Mouse (Mus musculus) limb, embryonic 13.5 days (tissue): ENCODE results near the gene Exoc3l2. TPM values are rescaled to one million over a fixed set of nuclear protein-coding genes. Genes with fewer than 3 reads are reported as not detected.
A peak's percentile ranks its signal among the peaks of the same experiment; 100 is the strongest.

Experiments used
- ATAC-seq: fragments of 200-750 bp; cut with Nextera tagmentation; 2 replicates; pipeline ENCODE4 v1.8.0; 2017; ENCODE audit warnings: low read depth, moderate number of reproducible peaks, moderate TSS enrichment; ENCODE audit not compliant: low FRiP score
- H3K27ac ChIP-seq: fragments of 300-500 bp; sonication (generic); 2 replicates; pipeline ENCODE4 v1.5.1; 2015; ENCODE audit warnings: inconsistent platforms, mild to moderate bottlenecking, moderate library complexity
- H3K27me3 ChIP-seq: fragments of 300-500 bp; sonication (generic); 2 replicates; pipeline ENCODE4 v1.6.1; 2015; ENCODE audit warnings: mild to moderate bottlenecking, inconsistent platforms
- H3K36me3 ChIP-seq: fragments of 300-500 bp; sonication (generic); 2 replicates; pipeline ENCODE4 v1.6.1; 2015; ENCODE audit warnings: inconsistent platforms, mild to moderate bottlenecking, moderate library complexity
- H3K4me1 ChIP-seq: fragments of 300-500 bp; sonication (generic); 2 replicates; pipeline ENCODE4 v1.6.1; 2015; ENCODE audit warnings: inconsistent platforms
- H3K4me2 ChIP-seq: fragments of 300-500 bp; sonication (generic); replicated peaks from 2 replicates; pipeline ENCODE4 v1.6.1; 2015; ENCODE audit warnings: inconsistent platforms, mild to moderate bottlenecking, moderate library complexity
- H3K4me3 ChIP-seq: fragments of 300-500 bp; sonication (generic); 2 replicates; pipeline ENCODE4 v1.5.1; 2015; ENCODE audit warnings: moderate library complexity, mild to moderate bottlenecking, inconsistent platforms
- H3K9ac ChIP-seq: fragments of 300-500 bp; sonication (generic); 2 replicates; pipeline ENCODE4 v1.6.1; 2015; ENCODE audit warnings: mild to moderate bottlenecking, inconsistent platforms
- H3K9me3 ChIP-seq: fragments of 300-500 bp; sonication (generic); 2 replicates; pipeline ENCODE4 v1.6.1; 2016; ENCODE audit warnings: inconsistent platforms
- WGBS: fragments of 180-500 bp; shearing (Covaris S2); methylation state at CpG from one replicate; pipeline ENCODE4 v1.1.7; 2015; 5-methylcytosine and 5-hydroxymethylcytosine counted together
- polyA plus RNA-seq: library from polyadenylated mRNA; unstranded; fragments of >200 nt; fragmentation: Nextera tagmentation; extraction: Ambion mirVana; gene quantifications from 2 replicates; pipeline ENCODE4 v1.2.1, GENCODE M21; 2015

Gene Exoc3l2
- polyA plus RNA-seq, 1 experiment from 2014 or later = 1.3 TPM

DNA sequence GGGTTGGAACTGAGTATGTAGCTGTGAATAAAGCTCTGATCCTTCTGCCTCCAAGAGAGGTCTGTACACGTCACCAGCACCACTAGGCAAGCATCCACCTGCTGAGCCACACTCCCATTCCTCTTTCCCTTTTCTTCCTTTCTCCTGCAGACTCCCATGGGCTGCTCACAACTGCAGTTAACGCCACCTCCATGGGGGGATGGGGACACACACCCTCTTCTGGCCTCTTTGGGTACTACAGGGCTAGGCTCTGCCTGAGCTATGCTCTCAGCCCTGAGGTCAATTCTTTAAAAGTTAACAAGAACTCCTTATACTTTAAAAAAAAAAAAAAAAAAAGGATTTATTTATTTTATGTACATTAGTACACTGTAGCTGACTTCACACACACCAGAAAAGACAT, 30.7 kb upstream of the Exoc3l2 start:
- Histone ChIP-seq H3K36me3 (peaks cover 100% of the 10 kb centered on the region), H3K27me3 (no peaks in the 10 kb centered on the region), H3K27ac (no peak overlapping the region), H3K9me3 (peaks cover 4% of the 10 kb centered on the region; the same call in 1 of the 2 replicates), H3K4me2 (no peak overlapping the region), H3K4me1 (no peaks in the 10 kb centered on the region), H3K9ac (no peak overlapping the region), H3K4me3 (no peak overlapping the region)
- ATAC-seq = no peak
- WGBS = 93% methylated on average over 2 of the region's 2 CpGs

DNA sequence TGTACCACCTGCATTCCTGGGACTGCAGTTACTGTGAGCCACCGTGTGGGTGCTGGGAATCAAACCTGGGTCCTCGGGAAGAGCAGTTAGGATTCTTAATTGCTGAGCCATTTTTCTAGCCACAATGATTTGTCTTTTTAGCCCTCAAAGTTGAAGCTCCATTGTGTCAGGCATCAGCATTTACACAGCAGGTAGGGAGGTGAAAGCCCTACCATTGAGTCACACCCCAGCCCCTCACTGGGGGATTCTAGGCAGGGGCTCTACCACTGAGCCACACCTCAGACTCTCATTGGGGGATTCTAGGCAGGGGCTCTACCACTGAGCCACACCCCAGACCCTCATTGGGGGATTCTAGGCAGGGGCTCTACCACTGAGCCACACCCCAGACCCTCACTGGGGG, 26.9 kb upstream of the Exoc3l2 start:
- Histone ChIP-seq H3K4me1 (no peaks in the 10 kb centered on the region), H3K27ac (no peak overlapping the region), H3K9me3 (peaks cover 4% of the 10 kb centered on the region; the same call in 1 of the 2 replicates), H3K4me2 (no peak overlapping the region), H3K36me3 (peaks cover 98% of the 10 kb centered on the region), H3K9ac (no peak overlapping the region), H3K4me3 (no peak overlapping the region), H3K27me3 (no peaks in the 10 kb centered on the region)
- WGBS = 98% methylated on average over 2 of the region's 2 CpGs
- no peak for ATAC-seq

- Histone ChIP-seq H3K27me3 (no peaks in the 10 kb centered on the region), H3K9ac (no peak overlapping the region), H3K27ac (no peak overlapping the region), H3K4me2 (no peak overlapping the region), H3K36me3 (peaks cover 98% of the 10 kb centered on the region), H3K9me3 (peaks cover 4% of the 10 kb centered on the region; the same call in 1 of the 2 replicates), H3K4me1 (no peaks in the 10 kb centered on the region), H3K4me3 (no peak overlapping the region)
- ATAC-seq = no peak
- 79% methylated on average over 9 of the region's 9 CpGs for WGBS
Observed at GRCm38 (mm10) chr7:19437048-19437447, 26.1 kb upstream of the Exoc3l2 start.

DNA sequence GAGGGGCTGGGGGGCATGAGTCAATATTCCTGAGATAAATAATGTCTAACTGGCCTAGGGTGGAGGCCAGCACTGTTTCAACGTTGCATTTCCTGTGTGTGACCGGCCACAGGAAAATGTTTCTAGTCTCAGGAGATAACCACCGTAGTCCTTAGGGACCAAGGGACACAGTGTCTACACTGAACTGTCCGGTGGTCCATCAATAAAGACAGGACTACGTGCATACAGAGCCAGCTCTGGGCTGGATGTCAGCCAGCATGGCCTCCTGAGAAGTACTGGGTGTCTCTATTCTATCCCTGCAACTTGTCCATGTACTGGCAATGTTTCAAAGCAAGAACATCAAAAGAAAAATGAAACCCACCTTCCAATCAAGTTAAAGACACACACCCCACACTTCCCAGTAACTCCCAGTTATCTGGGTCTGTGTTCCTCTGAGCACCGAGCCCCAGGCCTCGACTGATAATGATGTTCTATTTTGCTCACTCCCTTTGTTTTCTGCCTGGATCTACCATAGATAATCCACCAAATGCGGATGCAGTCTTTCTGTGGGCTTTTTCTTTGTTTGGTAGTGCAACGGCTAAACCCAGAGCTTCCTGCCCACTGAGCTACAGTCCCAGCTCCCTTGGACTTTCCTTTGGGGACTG, 21.6 kb upstream of the Exoc3l2 start:
- H3K9me3 ChIP-seq = no peaks in the 10 kb centered on the region
- 88% methylated on average over 9 of the region's 9 CpGs for WGBS
- H3K36me3 ChIP-seq = peaks cover 90% of the 10 kb centered on the region
- H3K27ac ChIP-seq = no peak overlapping the region
- ATAC-seq = no peak
- H3K27me3 ChIP-seq = no peaks in the 10 kb centered on the region
- no peak overlapping the region for H3K4me2 ChIP-seq
- H3K4me3 ChIP-seq = no peak overlapping the region
- no peaks in the 10 kb centered on the region for H3K4me1 ChIP-seq
- no peak overlapping the region for H3K9ac ChIP-seq

DNA sequence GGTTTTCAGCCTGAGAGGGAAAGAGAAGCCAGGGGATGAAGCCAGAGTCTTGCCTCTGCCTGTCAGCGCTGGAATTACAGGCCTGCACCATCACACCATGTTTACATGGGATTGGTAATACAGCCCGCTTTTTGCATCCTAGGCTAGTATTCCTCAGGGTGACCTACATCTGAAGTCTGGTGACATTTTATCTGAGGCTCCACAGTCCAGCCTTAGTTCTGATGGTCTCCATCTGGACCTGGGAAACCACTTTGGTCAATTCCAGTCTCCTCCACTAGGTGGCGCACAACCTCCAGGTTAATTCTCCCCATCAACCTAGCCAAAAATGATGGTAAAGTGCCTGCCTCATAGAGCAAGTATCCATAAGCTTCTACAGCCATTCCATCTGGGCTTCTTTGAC, 19.8 kb upstream of the Exoc3l2 start:
- Histone ChIP-seq H3K27me3 (no peaks in the 10 kb centered on the region), H3K36me3 (peaks cover 90% of the 10 kb centered on the region), H3K4me2 (no peak overlapping the region), H3K9ac (no peak overlapping the region), H3K27ac (no peak overlapping the region), H3K4me3 (no peak overlapping the region), H3K9me3 (no peaks in the 10 kb centered on the region), H3K4me1 (no peaks in the 10 kb centered on the region)
- peak; percentile 37; the same call in 1 of the 2 replicates for ATAC-seq
- 38% methylated on average over 3 of the region's 3 CpGs for WGBS

GRCm38 (mm10) chr7:19444801-19445200, 18.3 kb upstream of the Exoc3l2 start:
- no peak for ATAC-seq

GRCm38 (mm10) chr7:19447689-19448088, 15.4 kb upstream of the Exoc3l2 start:
- Histone ChIP-seq H3K27me3 (no peaks in the 10 kb centered on the region), H3K9ac (no peak overlapping the region), H3K4me2 (no peak overlapping the region), H3K4me1 (no peaks in the 10 kb centered on the region), H3K36me3 (peaks cover 90% of the 10 kb centered on the region), H3K27ac (no peak overlapping the region), H3K9me3 (no peaks in the 10 kb centered on the region), H3K4me3 (no peak overlapping the region)
- 91% methylated on average over 16 of the region's 16 CpGs for WGBS
- no peak for ATAC-seq

More at GRCm38 (mm10) chr7:19444801-19445200, 18.3 kb upstream of the Exoc3l2 start:
- H3K9ac ChIP-seq = no peak overlapping the region
- H3K4me1 ChIP-seq = no peaks in the 10 kb centered on the region
- no peak overlapping the region for H3K27ac ChIP-seq
- WGBS = 89% methylated on average over 12 of the region's 12 CpGs
- H3K4me3 ChIP-seq = no peak overlapping the region
- no peaks in the 10 kb centered on the region for H3K27me3 ChIP-seq
- H3K36me3 ChIP-seq = peaks cover 91% of the 10 kb centered on the region
- no peak overlapping the region for H3K4me2 ChIP-seq
- H3K9me3 ChIP-seq = no peaks in the 10 kb centered on the region

DNA sequence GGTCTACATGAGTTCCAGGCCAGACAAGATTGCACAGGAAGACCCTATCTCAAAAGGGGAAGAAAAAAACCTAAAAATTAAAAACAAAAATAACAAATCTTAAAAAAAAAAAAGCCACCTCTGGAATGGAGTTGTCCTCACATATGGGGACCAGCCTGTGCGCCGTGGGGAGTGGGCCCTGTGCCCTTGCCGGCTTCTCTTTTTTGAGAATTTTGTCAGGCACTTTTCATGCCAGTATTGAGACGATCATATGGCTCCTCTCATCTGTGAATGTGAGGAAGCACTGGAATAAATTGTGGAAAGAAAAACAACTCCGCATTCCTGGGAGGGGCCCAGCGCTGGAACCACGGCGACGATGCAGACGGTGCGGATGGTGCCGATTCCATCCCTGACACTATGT, 14.0 kb upstream of the Exoc3l2 start:
- Histone ChIP-seq H3K4me1 (no peaks in the 10 kb centered on the region), H3K27me3 (no peaks in the 10 kb centered on the region), H3K4me2 (no peak overlapping the region), H3K4me3 (no peak overlapping the region), H3K36me3 (peaks cover 88% of the 10 kb centered on the region), H3K27ac (no peak overlapping the region), H3K9me3 (no peaks in the 10 kb centered on the region), H3K9ac (no peak overlapping the region)
- WGBS = 90% methylated on average over 12 of the region's 12 CpGs
- no peak for ATAC-seq

DNA sequence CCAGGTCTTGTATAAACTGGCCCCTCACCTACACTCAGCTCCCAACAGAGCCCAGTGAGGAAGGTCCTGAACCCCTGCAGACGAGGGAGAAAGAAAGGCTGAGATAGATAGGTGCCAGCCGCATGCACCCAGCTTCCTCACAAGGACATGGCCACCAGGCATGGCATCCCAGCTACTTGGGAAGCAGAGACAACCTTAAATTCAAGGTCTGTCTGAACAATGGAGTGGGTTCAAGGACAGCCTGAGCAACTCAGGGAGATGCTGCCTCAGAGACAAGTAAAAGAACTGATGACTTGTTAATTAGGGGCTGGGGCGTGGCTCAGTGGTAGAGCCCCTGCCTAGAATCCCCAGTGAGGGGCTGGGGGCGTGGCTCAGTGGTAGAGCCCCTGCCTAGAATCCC, 7.9 kb upstream of the Exoc3l2 start:
- H3K4me1 ChIP-seq = peaks cover 26% of the 10 kb centered on the region
- no peaks in the 10 kb centered on the region for H3K27me3 ChIP-seq
- ATAC-seq = no peak
- no peak overlapping the region for H3K4me2 ChIP-seq
- 93% methylated on average over 4 of the region's 4 CpGs for WGBS
- peaks cover 53% of the 10 kb centered on the region for H3K36me3 ChIP-seq
- no peak overlapping the region for H3K9ac ChIP-seq
- no peak overlapping the region for H3K27ac ChIP-seq
- H3K4me3 ChIP-seq = no peak overlapping the region
- no peaks in the 10 kb centered on the region for H3K9me3 ChIP-seq

- peaks cover 46% of the 10 kb centered on the region for H3K36me3 ChIP-seq
- no peaks in the 10 kb centered on the region for H3K27me3 ChIP-seq
- H3K9me3 ChIP-seq = no peaks in the 10 kb centered on the region
- peaks cover 26% of the 10 kb centered on the region for H3K4me1 ChIP-seq
- WGBS = 86% methylated on average over 11 of the region's 11 CpGs
- H3K4me3 ChIP-seq = no peak overlapping the region
- no peak overlapping the region for H3K27ac ChIP-seq
- no peak overlapping the region for H3K4me2 ChIP-seq
- ATAC-seq = no peak
- H3K9ac ChIP-seq = no peak overlapping the region
Observed at GRCm38 (mm10) chr7:19455819-19456495, 7.2 kb upstream of the Exoc3l2 start.

DNA sequence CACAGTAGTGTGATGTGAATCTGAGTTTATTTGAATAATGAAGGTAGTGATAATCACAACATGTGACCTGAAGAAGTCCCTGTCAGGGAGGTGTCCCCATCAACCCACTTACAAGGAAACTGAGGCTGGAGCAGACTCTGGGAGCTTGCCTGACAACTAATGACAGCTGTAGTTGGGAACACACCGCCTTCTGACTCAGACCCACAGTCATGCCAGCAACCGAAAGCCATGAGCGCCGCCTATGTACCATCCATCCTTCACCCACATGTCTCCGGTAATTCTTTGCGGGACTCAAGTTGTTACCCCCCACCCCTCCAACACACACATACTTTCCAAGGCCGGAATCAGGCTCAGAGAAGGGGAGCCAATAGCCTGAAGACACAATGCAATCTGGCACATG, 6.5 kb upstream of the Exoc3l2 start:
- Histone ChIP-seq H3K4me3 (peak overlapping the region; percentile 88), H3K9me3 (no peaks in the 10 kb centered on the region), H3K27me3 (no peaks in the 10 kb centered on the region), H3K36me3 (peaks cover 39% of the 10 kb centered on the region), H3K9ac (0 out of 2 replicates have a peak overlapping the region, but pooled peaks have one; percentile 90), H3K4me1 (peaks cover 26% of the 10 kb centered on the region), H3K27ac (no peak overlapping the region), H3K4me2 (peak overlapping the region; percentile 99)
- ATAC-seq = no peak
- 90% methylated on average over 7 of the region's 7 CpGs for WGBS

DNA sequence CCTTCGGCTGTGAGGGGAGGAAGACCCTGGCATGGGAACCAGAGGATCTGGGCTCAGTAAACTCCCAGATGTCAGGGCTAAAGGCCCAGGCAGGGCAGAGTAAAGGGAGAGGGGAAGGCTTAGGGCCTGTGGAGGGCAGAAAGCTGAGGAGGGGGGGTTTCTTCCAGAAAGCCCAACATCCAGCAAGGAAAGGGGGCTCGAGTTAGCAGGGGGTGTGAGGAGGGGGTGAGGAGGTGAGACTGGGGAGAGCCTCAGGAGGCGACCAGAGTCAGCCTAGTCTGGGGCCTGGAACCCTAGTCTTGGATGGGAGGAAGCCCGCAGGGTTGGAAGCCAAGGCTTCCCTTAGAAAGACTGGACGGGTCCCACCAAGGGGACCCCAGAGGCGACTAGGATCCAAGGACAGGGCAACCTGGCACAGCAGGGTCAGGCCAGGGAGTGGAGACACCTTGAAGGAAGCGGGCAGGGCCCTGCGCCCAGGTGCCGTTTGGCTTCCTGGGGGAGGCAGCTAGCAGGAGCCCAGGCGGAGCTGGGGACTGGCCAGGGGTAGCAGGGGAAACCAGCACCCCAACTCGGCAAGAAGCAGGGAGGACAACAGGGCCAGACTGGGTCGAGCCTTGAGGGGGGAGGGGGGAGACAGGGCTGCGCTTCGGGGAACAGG, 5.6 kb upstream of the Exoc3l2 start:
- H3K4me2 ChIP-seq = peak overlapping the region; percentile 99
- H3K27ac ChIP-seq = peak overlapping the region; percentile 82; the same call in 1 of the 2 replicates
- peaks cover 26% of the 10 kb centered on the region for H3K4me1 ChIP-seq
- peak overlapping the region; percentile 88 for H3K4me3 ChIP-seq
- H3K9ac ChIP-seq = peak overlapping the region; percentile 90
- ATAC-seq = peak; percentile 5; the same call in 1 of the 2 replicates
- no peaks in the 10 kb centered on the region for H3K27me3 ChIP-seq
- 3% methylated on average over 14 of the region's 14 CpGs for WGBS
- peaks cover 30% of the 10 kb centered on the region for H3K36me3 ChIP-seq
- no peaks in the 10 kb centered on the region for H3K9me3 ChIP-seq
